Mouse (Mus musculus): ENCODE data around the gene Tmem145. TPM values are rescaled to one million over a fixed set of nuclear protein-coding genes. Genes with fewer than 3 reads are reported as not detected.

Tmem145 gene
- polyA plus RNA-seq, 1 experiment from 2014 or later, result 0.09 TPM

DNA sequence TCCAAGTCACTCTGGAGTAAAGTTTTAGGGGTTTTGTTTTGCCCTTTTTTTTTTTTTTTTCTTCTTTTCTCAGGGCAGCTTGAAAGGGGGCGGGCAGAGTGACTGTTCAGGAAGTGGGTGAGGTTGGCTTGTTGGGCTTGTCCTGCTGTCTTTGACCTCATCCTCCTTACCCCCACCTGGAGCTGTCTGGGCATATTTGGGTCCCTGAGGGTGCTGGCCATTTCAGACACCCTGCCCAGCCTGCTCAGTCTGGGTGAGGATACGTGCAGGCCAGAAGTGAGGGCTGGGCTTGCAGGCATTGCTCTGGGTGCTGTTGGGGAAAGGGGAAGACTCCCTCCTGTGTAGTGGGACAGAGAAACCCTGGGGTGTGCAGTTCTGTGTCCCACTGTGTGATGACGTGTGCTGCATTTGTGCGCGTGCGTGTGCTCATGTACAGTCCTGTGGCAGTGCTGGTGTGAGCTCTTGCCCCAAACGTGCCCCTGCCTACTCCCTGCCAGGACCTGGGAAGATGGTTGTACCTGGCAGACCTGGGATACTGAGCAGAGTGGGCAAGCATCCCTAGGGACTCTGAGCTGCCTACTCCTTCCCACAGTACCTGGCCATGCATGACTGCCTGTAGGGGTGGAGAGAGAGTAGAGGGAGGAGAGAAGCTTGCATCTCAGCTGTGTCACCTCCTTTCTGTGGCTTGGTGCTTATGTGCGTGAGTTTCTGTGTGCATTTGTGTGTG, 36.2 kb upstream of the Tmem145 start:
- Histone ChIP-seq H3K36me3 (replicated peaks) (peaks cover 26% of the 10 kb centered on the region), H3K4me1 (replicated peaks) (peaks cover 84% of the 10 kb centered on the region), H3K9me3 (replicated peaks) (no peaks in the 10 kb centered on the region), H3K4me2 (peak overlapping the region; percentile 90), H3K27ac (replicated peaks) (peak overlapping the region; percentile 95), H3K4me3 (replicated peaks) (peak overlapping the region; percentile 85), H3K27me3 (no peaks in the 10 kb centered on the region), H3K9ac (peak overlapping the region; percentile 98)
- no peak for ATAC-seq (ENCODE audit: insufficient read depth)
- 66% methylated on average over 8 of the region's 8 CpGs for WGBS (ENCODE audit: insufficient replicate concordance)

DNA sequence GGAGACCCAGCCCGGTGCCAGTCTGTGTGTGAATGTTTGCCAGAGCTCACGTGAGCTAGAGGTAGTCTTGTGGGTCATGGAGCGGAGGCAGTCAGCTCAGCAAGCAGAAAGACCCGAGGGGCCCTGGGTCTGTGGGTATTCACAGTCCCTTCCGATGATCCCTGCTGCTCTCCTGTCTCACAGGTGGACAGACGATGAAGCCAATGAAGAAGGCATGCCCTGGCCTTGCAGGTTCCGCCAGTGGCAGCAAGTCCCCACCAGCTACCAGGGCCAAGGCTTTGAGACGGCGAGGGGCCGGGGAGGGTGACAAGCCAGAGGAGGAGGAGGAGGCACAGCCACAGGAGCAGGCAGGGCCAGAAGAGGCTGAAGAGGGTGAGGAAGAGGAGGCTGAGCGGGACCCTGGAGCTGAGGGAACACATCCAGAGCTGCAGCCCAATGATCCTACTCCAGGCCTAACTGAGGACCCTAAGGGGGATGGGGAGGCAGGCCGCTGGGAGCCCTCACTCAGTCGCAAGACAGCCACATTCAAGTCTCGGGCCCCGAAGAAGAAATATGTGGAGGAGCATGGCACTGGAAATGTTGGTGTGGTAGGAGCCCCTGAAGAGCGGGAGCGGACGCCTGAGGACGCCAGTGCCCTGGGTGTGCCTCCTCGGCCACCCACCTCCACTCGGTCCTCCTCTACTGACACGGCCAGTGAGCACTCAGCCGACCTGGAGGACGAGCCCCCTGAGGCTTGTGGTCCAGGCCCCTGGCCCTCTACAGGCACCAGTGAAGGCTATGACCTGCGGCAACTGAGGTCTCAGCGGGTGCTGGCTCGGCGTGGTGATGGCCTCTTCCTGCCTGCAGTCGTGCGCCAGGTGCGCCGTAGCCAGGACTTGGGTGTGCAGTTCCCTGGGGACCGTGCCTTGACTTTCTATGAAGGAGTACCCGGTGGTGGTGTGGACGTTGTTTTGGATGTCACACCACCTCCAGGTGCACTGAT, 35.0 kb upstream of the Tmem145 start:
- 86% methylated on average over 35 of the region's 35 CpGs for WGBS (ENCODE audit: insufficient replicate concordance)
- H3K36me3 ChIP-seq (replicated peaks), result peaks cover 26% of the 10 kb centered on the region
- H3K27me3 ChIP-seq, result no peaks in the 10 kb centered on the region
- H3K4me2 ChIP-seq, result no peak overlapping the region
- H3K4me3 ChIP-seq (replicated peaks), result no peak overlapping the region
- H3K4me1 ChIP-seq (replicated peaks), result peaks cover 87% of the 10 kb centered on the region
- H3K9me3 ChIP-seq (replicated peaks), result no peaks in the 10 kb centered on the region
- ATAC-seq (ENCODE audit: insufficient read depth), result no peak
- H3K27ac ChIP-seq (replicated peaks), result peak overlapping the region; percentile 29
- H3K9ac ChIP-seq, result no peak overlapping the region

DNA sequence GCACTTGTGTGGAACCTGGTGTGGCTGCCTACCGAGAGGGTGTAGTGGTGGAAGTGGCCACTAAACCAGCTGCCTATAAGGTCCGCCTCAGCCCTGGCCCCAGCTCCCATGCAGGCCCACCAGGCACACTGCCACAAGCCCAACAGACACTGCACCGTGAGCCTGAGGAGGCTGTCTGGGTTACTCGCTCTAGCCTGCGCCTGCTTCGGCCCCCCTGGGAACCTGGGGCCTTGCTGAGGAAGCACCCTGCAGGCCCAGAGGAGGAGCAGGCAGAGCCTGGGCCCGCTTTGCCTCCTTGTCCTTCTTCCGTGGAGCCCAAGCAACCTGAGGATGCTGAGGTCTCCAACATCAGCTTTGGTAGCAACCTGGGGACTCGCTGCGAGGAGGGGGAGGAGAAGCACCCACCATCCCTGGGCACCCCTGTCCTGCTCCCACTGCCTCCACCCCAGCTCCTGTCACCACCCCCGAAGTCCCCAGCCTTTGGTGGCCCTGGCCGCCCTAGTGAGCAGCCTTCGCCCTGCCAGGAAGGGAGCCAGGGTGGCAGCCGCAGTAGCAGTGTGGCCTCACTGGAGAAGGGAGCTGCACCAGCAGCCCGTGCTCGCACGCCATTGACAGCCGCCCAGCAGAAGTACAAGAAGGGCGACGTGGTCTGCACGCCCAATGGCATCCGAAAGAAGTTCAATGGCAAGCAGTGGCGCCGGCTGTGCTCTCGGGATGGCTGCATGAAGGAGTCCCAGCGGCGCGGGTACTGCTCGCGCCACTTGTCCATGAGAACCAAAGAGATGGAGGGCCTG, 34.1 kb upstream of the Tmem145 start:
- peaks cover 87% of the 10 kb centered on the region for H3K4me1 ChIP-seq (replicated peaks)
- WGBS (ENCODE audit: insufficient replicate concordance), result 88% methylated on average over 30 of the region's 30 CpGs
- H3K9me3 ChIP-seq (replicated peaks), result no peaks in the 10 kb centered on the region
- no peak overlapping the region for H3K4me2 ChIP-seq
- H3K9ac ChIP-seq, result no peak overlapping the region
- no peak overlapping the region for H3K4me3 ChIP-seq (replicated peaks)
- peaks cover 26% of the 10 kb centered on the region for H3K36me3 ChIP-seq (replicated peaks)
- 0 out of 2 replicates have a peak overlapping the region, but pooled peaks have one; percentile 96 for H3K27ac ChIP-seq (replicated peaks)
- no peaks in the 10 kb centered on the region for H3K27me3 ChIP-seq
- no peak for ATAC-seq (ENCODE audit: insufficient read depth)

DNA sequence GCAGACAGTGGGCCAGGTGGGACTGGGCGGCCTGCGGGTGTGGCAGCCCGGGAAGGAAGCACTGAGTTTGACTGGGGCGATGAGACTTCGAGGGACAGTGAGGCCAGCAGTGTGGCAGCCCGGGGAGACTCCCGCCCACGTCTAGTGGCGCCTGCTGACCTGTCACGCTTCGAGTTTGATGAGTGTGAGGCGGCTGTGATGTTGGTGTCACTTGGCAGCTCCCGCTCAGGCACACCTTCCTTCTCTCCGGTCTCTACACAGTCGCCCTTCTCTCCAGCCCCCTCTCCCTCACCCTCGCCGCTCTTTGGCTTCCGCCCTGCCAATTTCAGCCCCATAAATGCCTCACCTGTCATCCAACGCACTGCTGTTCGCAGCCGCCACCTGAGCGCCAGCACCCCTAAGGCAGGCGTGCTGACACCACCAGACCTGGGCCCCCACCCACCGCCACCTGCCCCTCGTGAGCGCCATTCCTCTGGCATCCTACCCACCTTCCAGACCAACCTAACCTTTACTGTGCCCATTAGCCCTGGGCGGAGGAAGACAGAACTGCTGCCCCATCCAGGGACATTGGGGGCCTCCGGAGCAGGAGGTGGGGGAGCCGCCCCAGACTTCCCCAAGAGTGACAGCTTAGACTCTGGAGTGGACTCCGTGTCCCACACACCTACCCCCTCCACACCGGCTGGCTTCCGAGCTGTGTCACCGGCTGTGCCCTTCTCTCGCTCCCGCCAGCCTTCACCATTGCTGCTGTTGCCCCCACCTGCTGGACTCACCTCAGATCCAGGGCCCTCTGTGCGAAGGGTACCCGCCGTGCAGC, 33.3 kb upstream of the Tmem145 start:
- 0 out of 2 replicates have a peak overlapping the region, but pooled peaks have one; percentile 41 for H3K4me3 ChIP-seq (replicated peaks)
- peak overlapping the region; percentile 96 for H3K27ac ChIP-seq (replicated peaks)
- 86% methylated on average over 38 of the region's 38 CpGs for WGBS (ENCODE audit: insufficient replicate concordance)
- peaks cover 26% of the 10 kb centered on the region for H3K36me3 ChIP-seq (replicated peaks)
- H3K9ac ChIP-seq, result no peak overlapping the region
- H3K27me3 ChIP-seq, result no peaks in the 10 kb centered on the region
- H3K4me2 ChIP-seq, result peak overlapping the region; percentile 71
- ATAC-seq (ENCODE audit: insufficient read depth), result no peak
- H3K9me3 ChIP-seq (replicated peaks), result no peaks in the 10 kb centered on the region
- peaks cover 91% of the 10 kb centered on the region for H3K4me1 ChIP-seq (replicated peaks)

DNA sequence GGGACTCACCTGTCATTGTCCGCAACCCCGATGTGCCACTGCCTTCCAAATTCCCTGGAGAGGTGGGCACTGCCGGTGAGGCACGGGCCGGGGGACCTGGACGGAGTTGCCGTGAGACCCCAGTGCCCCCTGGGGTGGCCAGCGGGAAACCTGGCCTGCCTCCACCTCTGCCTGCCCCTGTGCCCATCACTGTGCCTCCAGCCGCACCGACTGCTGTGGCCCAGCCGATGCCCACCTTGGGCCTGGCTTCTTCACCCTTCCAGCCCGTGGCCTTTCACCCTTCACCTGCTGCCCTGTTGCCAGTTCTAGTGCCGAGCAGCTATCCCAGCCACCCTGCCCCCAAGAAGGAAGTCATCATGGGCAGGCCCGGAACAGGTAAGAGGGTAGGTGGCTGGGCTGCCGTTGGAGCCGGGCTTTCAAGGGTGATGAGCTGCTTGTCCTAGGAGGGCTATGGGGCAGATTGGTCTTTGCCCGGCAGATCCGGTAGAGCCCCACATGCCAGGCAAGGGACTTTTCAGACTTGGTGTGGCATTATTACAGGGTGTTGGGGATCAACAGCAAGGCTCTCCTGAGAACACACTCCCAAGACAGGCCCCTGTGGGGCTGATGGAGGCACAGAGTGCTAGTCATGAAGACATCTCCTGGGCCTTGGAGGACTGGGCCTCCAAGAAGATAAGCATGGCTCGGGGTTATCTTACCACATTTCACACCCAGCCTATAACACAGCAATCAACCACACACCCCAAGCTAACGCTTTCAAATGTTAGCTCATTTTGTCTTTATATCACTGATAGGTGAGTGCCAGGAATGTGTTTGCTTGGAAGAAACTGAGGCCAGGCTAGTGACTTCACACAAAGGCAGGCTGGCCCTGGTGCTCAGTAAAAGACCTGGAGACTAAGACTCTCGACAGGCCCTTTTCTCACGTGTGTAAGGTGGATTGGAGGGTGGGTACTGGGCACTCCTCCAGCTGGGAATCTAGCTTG, 32.4 kb upstream of the Tmem145 start:
- Histone ChIP-seq H3K27ac (replicated peaks) (peak overlapping the region; percentile 96), H3K4me2 (peak overlapping the region; percentile 71), H3K4me1 (replicated peaks) (peaks cover 98% of the 10 kb centered on the region), H3K27me3 (no peaks in the 10 kb centered on the region), H3K9me3 (replicated peaks) (no peaks in the 10 kb centered on the region), H3K9ac (peak overlapping the region; percentile 57), H3K36me3 (replicated peaks) (peaks cover 26% of the 10 kb centered on the region), H3K4me3 (replicated peaks) (peak overlapping the region; percentile 41)
- WGBS (ENCODE audit: insufficient replicate concordance), result 63% methylated on average over 22 of the region's 22 CpGs
- ATAC-seq (ENCODE audit: insufficient read depth), result peak; percentile 72

DNA sequence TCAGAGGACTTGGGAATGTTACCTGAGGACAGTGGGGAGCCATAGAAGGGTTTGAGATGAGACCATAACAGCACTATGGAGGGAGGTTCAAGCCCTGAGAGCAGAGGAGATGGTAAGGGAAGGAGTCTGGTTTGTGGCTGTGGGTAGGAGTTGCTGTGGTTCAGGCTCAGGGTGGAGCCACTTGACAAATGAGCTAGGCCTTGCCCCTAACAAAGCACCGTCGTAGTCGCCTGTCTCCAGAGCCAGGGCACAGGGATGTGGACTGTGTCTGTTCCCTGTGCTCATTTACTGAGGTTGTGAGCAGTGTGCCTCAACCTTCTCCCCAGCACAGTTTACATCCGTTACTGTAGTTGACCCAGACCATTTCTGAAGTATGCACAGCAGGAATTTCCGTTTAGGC, 31.3 kb upstream of the Tmem145 start:
- Histone ChIP-seq H3K4me1 (replicated peaks) (peaks cover 96% of the 10 kb centered on the region), H3K9ac (peak overlapping the region; percentile 57; the same call in 1 of the 2 replicates), H3K9me3 (replicated peaks) (no peaks in the 10 kb centered on the region), H3K27me3 (no peaks in the 10 kb centered on the region), H3K27ac (replicated peaks) (peak overlapping the region; percentile 96), H3K4me2 (peak overlapping the region; percentile 71), H3K4me3 (replicated peaks) (no peak overlapping the region), H3K36me3 (replicated peaks) (peaks cover 26% of the 10 kb centered on the region)
- 25% methylated on average over 5 of the region's 5 CpGs for WGBS (ENCODE audit: insufficient replicate concordance)
- no peak for ATAC-seq (ENCODE audit: insufficient read depth)

DNA sequence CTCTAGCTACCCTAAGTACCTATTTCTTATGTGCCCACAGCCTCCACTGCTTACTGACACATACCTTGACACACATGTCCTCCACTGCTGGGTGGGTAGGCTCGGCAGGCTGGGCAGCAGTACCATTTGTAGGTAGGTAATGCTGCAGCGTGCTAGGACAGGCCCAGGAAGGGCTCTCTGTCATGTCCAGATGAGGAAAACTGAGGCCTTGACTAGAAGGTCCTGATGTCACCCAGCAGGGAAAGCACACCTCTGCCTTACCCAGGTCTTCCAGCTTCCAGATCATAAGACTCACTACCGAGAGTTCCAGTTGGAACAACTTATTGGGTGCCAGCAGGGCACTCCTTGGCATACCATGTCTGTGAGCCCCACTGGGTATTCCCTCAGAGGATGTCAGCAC, 30.9 kb upstream of the Tmem145 start:
- no peaks in the 10 kb centered on the region for H3K9me3 ChIP-seq (replicated peaks)

DNA sequence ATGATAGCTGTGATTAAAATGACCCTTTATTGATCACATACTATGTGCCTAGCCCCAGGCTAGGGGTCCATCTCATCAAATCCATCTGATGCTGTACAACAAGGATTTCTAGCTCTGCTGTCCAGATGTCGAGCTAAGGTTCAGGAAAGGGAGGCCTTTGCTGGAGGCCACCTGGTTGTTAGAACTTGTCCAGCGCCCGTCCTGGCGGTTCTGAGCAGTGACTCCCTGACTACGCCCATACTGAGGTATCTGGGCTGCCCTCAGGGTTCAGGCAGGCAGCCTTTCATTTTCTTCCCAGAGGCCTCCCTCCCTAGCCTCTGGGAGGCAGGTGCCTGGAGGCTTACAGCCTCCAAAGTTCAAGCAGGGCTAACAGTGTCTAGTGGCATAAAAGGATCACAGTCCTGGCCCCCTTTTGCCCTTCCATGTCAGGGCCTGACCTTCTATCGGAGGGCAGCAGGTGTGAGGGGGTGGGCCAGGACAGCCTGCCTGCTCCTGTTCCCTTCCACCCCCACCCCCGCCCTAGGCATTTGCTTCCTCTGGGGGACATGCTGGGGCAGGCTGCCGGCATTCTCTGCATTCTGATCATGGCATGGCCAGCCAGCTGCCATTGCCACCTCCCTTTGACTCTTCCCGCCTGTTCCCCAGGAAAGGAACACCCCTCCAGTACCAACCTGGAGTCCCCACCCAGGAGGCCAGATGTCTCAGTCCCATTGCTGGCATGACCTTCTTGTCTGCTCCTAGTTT, 30.2 kb upstream of the Tmem145 start:
- Histone ChIP-seq H3K36me3 (replicated peaks) (peaks cover 26% of the 10 kb centered on the region), H3K4me1 (replicated peaks) (peaks cover 96% of the 10 kb centered on the region), H3K27ac (replicated peaks) (peak overlapping the region; percentile 96), H3K4me3 (replicated peaks) (no peak overlapping the region), H3K27me3 (no peaks in the 10 kb centered on the region), H3K9ac (peak overlapping the region; percentile 17; the same call in 1 of the 2 replicates), H3K9me3 (replicated peaks) (no peaks in the 10 kb centered on the region), H3K4me2 (peak overlapping the region; percentile 16)
- WGBS (ENCODE audit: insufficient replicate concordance), result 64% methylated on average over 9 of the region's 9 CpGs
- ATAC-seq (ENCODE audit: insufficient read depth), result no peak

More for the DNA sequence above, 30.9 kb upstream of the Tmem145 start:
- Histone ChIP-seq H3K9ac (peak overlapping the region; percentile 57; the same call in 1 of the 2 replicates), H3K4me3 (replicated peaks) (no peak overlapping the region), H3K27me3 (no peaks in the 10 kb centered on the region), H3K4me1 (replicated peaks) (peaks cover 96% of the 10 kb centered on the region), H3K27ac (replicated peaks) (peak overlapping the region; percentile 96), H3K4me2 (peak overlapping the region; percentile 71), H3K36me3 (replicated peaks) (peaks cover 26% of the 10 kb centered on the region)
- ATAC-seq (ENCODE audit: insufficient read depth), result no peak
- WGBS (ENCODE audit: insufficient replicate concordance), result 84% methylated on average over 3 of the region's 3 CpGs

DNA sequence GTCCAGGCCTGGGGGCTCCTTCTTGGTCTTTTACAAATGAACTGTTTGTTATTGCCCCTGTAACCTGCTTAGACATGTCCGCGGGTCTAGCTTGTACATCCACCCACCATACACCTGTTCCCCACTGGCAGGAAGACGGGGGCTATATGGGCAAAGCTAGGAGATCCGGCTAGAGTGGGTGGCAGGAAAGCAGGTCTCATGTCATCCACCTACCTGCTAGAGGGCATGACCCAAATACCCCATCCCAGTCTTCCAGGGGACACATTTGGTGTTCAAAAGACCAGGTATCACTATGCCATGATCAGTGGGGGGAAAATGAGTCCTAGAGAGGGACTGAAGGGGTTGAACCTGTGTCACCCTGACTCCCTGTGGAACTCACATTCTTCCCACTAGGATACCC, 28.5 kb upstream of the Tmem145 start:
- Histone ChIP-seq H3K27ac (replicated peaks) (peak overlapping the region; percentile 96), H3K4me2 (peak overlapping the region; percentile 98), H3K36me3 (replicated peaks) (peaks cover 9% of the 10 kb centered on the region), H3K9me3 (replicated peaks) (no peaks in the 10 kb centered on the region), H3K9ac (peak overlapping the region; percentile 79; the same call in 1 of the 2 replicates), H3K27me3 (no peaks in the 10 kb centered on the region), H3K4me1 (replicated peaks) (peaks cover 92% of the 10 kb centered on the region), H3K4me3 (replicated peaks) (peak overlapping the region; percentile 68; the same call in 1 of the 2 replicates)
- WGBS (ENCODE audit: insufficient replicate concordance), result 76% methylated on average over 4 of the region's 4 CpGs
- no peak for ATAC-seq (ENCODE audit: insufficient read depth)

All from liver, embryonic 15.5 days (tissue).